Mouse (Mus musculus) testis, adult 2 months (tissue): Measurements from ENCODE around the gene Bag6.

Source experiments
- CTCF ChIP-seq: fragments of 200-500 bp; IDR thresholded peaks from 2 replicates; pipeline ENCODE4 v1.5.1; 2012; ENCODE audit warnings: low read depth, mild to moderate bottlenecking, inconsistent platforms, low read length, moderate library complexity; ENCODE audit not compliant: control insufficient read depth, insufficient read depth, insufficient replicate concordance
- POLR2A ChIP-seq: fragments of 200-500 bp; IDR thresholded peaks from 2 replicates; pipeline ENCODE4 v1.6.1; 2012; ENCODE audit warnings: low read depth, mild to moderate bottlenecking, inconsistent platforms, low read length, moderate library complexity; ENCODE audit not compliant: control insufficient read depth

- TF ChIP-seq CTCF: peak; percentile 82; the same call in 1 of the 2 replicates
- no peak for TF ChIP-seq POLR2A
Observed at GRCm38 (mm10) chr17:35178528-35178927, 43.5 kb downstream of the Bag6 start.
